Mouse (Mus musculus) brain, embryonic 14.5 days (tissue): ENCODE measurements around the gene Cep128.

Source experiments
- CTCF ChIP-seq: fragments of 200-500 bp; IDR thresholded peaks from 2 replicates; pipeline ENCODE4 v1.5.1; 2012; ENCODE audit warnings: inconsistent platforms, mild to moderate bottlenecking, moderate library complexity, borderline replicate concordance; ENCODE audit not compliant: insufficient read depth, insufficient read length; ENCODE audit errors: extremely low read depth
- POLR2A ChIP-seq: fragments of 200-500 bp; IDR thresholded peaks from 2 replicates; pipeline ENCODE4 v1.6.1; 2012; ENCODE audit warnings: mild to moderate bottlenecking, inconsistent platforms, borderline replicate concordance; ENCODE audit not compliant: poor library complexity, insufficient read depth, insufficient read length, severe bottlenecking; ENCODE audit errors: extremely low read depth

DNA sequence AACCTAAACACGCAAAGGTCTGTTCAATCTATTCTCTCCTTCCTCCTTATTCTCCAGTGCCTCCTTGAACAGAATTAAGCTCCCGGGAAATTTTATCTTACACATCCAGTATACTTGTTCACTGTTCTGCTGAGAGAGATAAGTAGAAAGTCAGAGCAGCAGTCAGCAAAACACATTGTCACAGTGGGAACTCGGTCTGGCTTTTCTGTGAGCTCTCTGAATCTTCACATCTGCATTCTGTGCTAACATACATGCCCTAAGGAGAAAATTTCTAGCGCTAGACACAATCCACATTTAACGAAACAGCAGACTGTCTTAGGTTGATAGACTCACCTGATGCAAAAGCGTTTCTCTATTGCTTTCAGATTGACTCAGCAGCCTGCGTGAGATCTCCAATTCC is 88.3 kb downstream of the Cep128 start:
- no peak for TF ChIP-seq CTCF
- no peak for TF ChIP-seq POLR2A
